Mouse (Mus musculus): ENCODE results near the gene Nbea. TPM values are rescaled to one million over a fixed set of nuclear protein-coding genes. Genes with fewer than 3 reads are reported as not detected.

The Nbea gene
- total RNA-seq, 4 experiments from 2014 or later: 12.4 to 14.5 (median 14.1) TPM

DNA sequence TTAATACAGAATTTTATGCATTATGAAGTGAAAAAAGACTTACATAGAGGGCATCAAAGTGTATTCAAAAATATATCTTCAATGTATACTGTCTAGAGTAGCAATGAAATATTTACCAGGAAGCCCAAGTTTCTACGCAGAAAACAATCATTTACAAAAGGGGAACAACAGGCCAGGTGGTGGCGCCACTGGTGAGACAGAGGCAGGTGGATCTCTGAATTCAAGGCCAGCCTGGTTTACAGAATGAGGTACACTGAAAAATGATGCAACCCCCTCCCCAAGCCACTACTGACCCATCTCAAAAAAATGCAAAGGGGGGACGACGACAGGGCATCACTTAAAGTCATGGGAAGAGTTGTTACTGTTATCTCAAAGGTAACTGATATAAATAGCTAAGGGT, 430.9 kb downstream of the Nbea start:
- DNase-seq (ENCODE audit: low spot score): no peak

GRCm38 (mm10) chr3:55751363-55751762, 432.1 kb downstream of the Nbea start:
- no peak for DNase-seq (ENCODE audit: low spot score)

DNA sequence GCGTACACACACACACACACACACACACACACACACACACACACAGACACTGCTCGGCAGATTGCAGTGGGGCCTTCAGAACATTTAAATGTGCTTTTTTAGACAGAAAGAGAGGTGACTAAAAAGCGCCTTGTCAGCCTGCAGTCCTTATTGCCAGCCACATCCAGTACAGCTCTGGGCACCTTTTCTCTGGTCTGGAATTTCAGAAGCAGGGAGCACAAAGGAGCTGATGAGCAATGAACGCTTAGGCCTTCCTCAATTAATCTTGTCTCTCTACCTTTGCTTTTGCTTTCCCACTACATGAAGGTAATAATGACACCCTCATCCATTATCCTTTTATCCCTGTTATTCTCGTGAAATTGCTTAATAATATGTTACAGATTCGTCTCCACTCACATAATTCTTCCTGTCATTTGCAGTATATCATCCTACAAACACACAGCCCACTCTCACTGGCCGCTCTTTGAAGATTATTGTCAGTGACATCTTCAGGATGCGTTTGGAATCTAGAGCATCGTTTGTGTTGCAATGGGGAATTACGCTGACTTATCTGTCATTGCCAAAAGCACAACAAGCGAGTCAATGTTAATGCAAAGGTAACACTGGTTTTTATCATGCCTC, 432.9 kb downstream of the Nbea start:
- no peak for DNase-seq (ENCODE audit: low spot score)

- no peak for DNase-seq (ENCODE audit: low spot score)
Observed at GRCm38 (mm10) chr3:55743885-55744284, 439.6 kb downstream of the Nbea start.

DNA sequence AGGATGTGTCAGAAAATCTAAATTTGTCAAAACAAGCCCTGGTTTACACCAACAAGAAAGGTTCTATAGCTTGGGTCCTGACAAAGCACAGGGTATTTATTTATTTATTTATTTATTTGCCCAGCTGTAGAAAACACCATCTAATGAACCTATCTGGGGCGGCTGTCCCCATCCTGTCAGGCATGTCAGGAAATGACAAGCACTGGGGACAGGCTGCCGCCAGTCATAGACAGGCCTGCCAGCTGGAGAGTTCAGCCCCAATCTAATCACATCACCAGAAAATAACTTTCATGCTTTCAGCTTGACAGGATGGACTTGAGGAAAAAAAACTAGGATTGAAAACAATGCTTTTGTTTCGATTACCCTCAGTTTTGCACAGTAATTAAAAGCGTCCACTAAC, 440.8 kb downstream of the Nbea start:
- no peak for DNase-seq (ENCODE audit: low spot score)

DNA sequence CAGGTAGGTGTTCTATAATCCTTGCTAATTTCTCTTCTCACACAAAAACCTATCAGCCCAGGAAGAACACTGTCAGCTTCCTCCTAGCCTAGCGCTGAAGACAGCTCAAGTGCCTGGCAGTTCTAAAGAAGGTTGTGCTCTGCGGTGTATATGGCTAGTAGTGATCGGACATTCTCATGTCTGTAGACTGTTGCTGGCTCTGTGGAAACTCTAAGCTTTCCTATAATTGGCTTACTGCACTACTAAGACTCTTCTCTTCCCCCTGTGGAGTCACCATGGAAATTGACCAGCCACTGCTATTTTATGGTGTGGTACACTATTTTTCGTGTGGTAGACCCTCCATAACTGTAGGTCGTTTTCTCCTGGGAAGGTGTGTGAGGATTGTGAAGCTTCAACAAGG, 441.3 kb downstream of the Nbea start:
- DNase-seq (ENCODE audit: low spot score): no peak

DNA sequence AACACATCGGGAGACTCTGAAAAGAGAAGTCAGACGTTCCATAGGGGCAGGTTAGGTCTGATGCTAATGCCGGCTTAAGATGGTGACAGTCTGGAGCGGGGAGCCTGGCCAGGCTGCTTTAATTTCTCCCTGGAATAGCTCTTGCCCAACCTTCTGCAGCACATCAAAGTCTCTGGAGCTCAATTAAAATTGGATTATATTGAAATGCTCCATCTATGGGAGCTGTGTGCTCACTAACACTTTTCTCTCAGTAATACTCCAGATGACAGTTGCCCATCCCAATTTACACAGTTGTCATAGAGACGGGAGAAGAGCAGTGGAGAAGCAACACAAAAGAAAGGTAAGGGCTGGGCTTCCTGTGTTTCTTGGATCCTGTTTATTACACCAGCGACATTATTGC, 442.1 kb downstream of the Nbea start:
- DNase-seq (ENCODE audit: low spot score): no peak

GRCm38 (mm10) chr3:55733665-55734064, 449.8 kb downstream of the Nbea start:
- DNase-seq (ENCODE audit: low spot score): no peak

DNA sequence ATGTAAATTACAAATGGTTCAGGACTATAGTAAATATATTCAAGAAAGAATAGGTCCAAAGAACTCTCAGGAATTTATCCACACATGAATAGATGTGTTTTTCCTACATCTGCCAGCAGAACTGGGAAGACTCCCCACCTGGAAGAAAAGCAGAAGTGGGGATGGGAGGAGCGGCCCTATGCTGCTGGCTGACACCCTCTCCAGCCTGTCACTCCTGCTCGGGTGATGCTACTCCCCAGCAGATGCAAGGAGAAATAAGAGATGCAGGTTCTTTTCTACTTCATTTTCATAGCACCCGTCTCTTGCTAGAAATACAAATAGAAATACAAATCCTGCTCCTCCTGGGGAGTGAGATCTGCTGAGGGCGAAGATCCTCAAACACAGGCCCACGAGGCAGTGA, 453.0 kb downstream of the Nbea start:
- no peak for DNase-seq (ENCODE audit: low spot score)

- DNase-seq (ENCODE audit: low spot score): no peak
Observed at GRCm38 (mm10) chr3:55730142-55730541, 453.4 kb downstream of the Nbea start.

GRCm38 (mm10) chr3:55714260-55714659, 469.2 kb downstream of the Nbea start:
- DNase-seq (ENCODE audit: low spot score): no peak

DNA sequence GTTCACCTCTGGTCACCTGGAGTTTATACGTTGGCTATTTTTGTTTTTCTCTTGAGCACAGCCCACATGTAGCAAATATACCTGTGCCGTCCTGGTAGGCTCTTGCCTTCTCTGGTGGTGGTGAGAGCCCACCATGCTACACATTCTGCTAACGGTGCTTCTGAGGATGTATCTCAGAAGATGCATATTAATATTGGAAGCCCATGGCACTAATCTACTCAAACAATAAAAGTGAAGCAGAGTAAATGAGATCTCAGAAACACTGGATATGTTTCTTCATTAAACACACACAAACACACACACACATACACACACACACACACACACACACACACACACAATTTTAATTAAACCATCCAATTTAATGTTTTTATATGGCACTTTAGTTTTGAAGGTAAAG, 469.6 kb downstream of the Nbea start:
- DNase-seq (ENCODE audit: low spot score): no peak

DNA sequence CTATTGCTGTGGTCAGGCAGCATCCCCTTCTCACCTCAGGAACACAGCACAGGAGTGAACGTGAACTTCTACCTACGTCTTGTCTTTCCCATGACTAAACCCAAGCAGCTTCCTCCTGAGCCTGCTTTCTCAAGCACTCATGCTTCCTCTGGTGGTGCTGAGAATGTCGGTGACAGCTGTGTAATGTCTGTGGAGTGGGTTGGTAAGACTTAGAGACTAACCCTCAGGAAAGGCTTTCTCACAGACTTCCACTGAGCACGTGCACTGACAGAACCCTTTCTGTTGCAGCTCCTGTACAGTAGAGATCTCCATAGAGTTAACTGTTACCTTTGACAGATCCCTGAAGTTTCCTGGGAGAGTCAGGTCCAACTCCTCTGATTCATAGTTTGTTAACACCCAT, 473.2 kb downstream of the Nbea start:
- DNase-seq (ENCODE audit: low spot score): no peak

DNA sequence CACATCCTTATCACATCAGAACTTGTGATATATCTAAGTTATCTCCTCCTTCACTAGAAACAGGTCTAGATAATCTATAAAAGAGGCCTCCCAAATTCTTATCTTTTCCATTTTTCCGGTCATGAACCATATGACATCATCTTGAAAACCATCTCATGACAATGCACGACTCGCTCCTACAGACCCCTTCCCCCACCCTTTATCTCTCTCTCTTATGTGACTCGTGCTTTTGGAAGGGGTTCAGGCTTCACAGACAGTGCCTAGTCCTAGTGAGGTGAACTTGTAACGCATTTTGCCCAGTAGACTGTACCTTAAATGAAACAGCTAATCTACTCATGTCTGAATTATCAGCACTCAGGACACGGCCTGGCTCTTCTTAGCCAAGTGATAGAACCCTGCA, 481.9 kb downstream of the Nbea start:
- no peak for DNase-seq (ENCODE audit: low spot score)

DNA sequence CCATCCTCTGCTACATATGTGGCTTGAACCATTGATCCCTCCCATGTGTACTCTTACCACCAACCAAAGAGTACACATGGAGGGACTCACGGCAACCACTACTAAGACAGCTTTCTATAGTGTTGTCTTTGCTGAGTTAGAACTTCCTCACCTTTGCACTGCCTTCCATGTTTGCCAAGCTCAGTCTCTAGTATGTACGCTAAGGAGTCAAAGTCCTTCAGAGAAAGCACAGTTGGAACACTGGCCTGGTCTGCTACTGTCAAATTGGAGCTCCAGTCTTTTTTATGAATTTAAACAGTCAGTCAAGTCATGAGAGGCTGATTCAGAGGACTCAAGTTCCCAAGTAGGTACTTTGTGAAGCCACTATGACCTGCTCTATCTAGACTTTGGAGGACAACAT, 486.3 kb downstream of the Nbea start:
- no peak for DNase-seq (ENCODE audit: low spot score)

DNA sequence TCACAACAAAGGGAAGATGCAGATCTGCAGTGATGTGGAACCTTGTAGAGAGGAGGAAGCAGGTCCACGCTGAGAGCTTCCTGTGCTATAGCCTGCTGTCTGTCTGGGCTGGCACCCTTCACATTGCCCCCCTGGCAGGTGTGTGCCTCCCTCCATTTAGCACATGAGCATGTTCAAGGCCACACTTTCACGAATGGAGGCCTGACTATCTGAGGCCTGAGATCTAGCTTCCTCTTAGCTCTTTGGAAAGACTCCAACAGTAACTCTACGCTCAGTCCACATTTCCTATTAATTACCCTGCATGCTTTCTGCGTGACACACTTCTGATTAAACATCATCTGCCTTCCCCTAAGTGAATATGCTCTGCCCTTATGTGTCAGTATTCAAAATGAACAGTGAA, 490.4 kb downstream of the Nbea start:
- no peak for DNase-seq (ENCODE audit: low spot score)

DNA sequence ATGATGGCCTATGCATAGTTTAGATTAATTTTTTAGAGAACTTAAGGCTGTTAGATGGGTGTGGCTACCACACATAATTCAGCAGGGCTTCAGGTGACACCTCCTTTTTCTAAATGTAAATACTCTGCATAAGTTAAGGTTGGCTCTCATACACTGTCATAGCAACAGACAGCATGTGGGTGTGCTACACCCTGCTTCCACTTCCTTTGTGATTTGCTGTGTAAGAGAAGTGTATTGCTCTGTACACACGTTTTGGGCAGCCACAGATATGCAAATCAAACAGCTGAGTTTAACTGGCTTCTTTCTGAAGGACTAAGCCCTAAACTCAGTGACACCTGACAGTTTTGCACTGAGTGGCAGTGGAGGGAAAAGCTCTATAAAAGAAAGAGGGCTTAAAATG, 495.4 kb downstream of the Nbea start:
- no peak for DNase-seq (ENCODE audit: low spot score)

DNA sequence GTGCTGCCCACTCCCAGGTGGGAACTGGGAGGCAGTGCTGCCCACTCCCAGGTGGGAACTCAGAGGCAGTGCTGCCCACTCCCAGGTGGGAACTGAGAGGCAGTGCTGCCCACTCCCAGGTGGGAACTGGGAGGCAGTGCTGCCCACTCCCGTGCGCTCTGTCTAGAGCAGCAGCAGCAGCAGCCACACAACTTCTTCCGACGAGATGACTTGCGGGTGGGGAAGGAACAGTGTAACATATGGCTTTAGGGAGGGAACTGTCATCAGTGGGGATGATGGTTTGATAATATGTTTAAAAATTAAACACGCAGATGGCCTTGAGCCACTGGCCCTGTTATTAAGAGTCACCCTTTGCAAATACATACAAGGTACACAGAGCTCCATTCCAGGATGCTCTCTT, 496.5 kb downstream of the Nbea start:
- no peak for DNase-seq (ENCODE audit: low spot score)

DNA sequence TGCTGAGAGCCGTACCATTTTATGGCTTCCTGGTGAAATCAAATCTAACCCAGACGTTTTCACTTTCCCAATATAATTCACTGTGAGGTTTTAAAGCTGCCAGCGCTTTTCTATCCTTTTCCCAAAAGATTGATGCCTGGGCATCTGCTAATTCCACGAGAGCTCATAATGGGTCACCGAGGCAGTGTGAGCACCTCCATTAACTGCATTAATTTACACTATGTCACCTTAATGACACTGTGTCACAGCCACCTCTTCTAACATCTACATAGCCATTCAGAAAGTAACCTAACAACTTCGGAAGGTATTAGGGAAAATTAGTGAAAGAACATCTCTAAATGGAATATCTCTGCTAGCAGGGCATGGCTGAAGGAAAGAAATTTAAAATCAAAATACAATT, 497.9 kb downstream of the Nbea start:
- no peak for DNase-seq (ENCODE audit: low spot score)

- DNase-seq (ENCODE audit: low spot score): no peak
Observed at GRCm38 (mm10) chr3:55684892-55685291, 498.6 kb downstream of the Nbea start.

DNA sequence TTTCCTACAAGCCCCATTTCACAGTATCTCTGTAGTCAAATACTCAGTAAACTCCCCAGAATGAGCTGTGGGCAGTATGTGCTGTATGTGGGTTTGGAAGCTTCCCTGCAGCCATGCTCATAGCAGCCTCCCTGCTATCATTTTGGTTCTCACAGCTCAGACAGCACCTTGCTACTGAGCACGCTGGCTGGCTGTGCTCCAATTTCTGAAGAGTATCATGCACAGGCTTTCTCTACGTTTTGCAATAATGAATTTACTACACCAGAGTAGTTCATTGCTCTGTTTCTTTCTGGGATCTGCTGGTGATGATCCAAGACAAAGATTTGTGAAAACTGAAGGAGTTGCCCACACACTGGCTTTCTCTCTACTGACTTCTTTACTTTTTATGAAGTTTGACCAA, 505.8 kb downstream of the Nbea start:
- no peak for DNase-seq (ENCODE audit: low spot score)

GRCm38 (mm10) chr3:55674185-55674584, 509.3 kb downstream of the Nbea start:
- DNase-seq (ENCODE audit: low spot score): no peak

DNA sequence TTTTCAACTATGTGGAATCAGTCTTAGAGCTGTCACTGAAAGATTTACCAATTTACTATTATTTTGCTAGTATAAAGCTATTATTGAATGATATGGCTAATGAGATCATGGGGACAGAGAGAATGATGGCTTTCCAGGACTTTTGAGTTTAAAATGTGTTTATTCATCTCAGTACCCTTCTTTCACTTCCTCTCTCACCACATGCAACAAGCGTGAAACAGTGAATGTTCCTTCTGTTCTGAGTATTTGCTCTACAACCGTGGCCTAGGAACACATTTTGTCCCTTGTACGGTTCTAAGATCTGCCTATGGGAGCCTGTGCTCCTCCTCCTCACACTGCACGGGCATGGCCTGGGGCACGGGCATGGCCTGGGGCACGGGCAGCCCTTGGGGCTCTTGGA, 516.5 kb downstream of the Nbea start:
- DNase-seq (ENCODE audit: low spot score): no peak

GRCm38 (mm10) chr3:55665928-55666327, 517.6 kb downstream of the Nbea start:
- DNase-seq (ENCODE audit: low spot score): no peak

Measured in heart, adult 8-10 months (tissue).